Mouse (Mus musculus) cortical plate, adult 2 months (tissue): ENCODE data around the gene Prkch. TPM values are rescaled to one million over a fixed set of nuclear protein-coding genes. Genes with fewer than 3 reads are reported as not detected.

ENCODE experiments used
- H3K27ac ChIP-seq: fragments of 200-500 bp; 2 replicates; pipeline ENCODE4 v1.5.1; 2012; ENCODE audit warnings: low read length, control low read depth, inconsistent platforms; ENCODE audit not compliant: insufficient read depth
- H3K4me1 ChIP-seq: fragments of 200-500 bp; 2 replicates; pipeline ENCODE4 v1.6.1; 2011; ENCODE audit warnings: low read length; ENCODE audit not compliant: control insufficient read depth, insufficient read depth
- H3K4me3 ChIP-seq: fragments of 200-500 bp; 2 replicates; pipeline ENCODE4 v1.5.1; 2011; ENCODE audit warnings: mild to moderate bottlenecking, low read length, control low read depth; ENCODE audit not compliant: insufficient read depth
- CTCF ChIP-seq: fragments of 200-500 bp; IDR thresholded peaks from 2 replicates; pipeline ENCODE4 v1.5.1; 2011; ENCODE audit warnings: mild to moderate bottlenecking, control low read depth, low read length; ENCODE audit not compliant: insufficient read depth; ENCODE audit errors: extremely low read depth
- POLR2A ChIP-seq: fragments of 200-500 bp; IDR thresholded peaks from 2 replicates; pipeline ENCODE4 v1.6.1; 2011; ENCODE audit warnings: mild to moderate bottlenecking, low read length, control low read depth; ENCODE audit not compliant: insufficient read depth; ENCODE audit errors: extremely low read depth
- polyA plus RNA-seq: library from polyadenylated mRNA; depleted of rRNA; stranded (reverse); fragments of >200 nt; gene quantifications from 2 replicates; pipeline ENCODE4 v1.2.3, GENCODE M21; 2012

The Prkch gene
- polyA plus RNA-seq, 1 experiment = 5.3 TPM

- peaks cover 2% of the 10 kb centered on the region for H3K4me1 ChIP-seq
Measured at GRCm38 (mm10) chr12:73594177-73594745, 9.7 kb downstream of the Prkch start.

GRCm38 (mm10) chr12:73595226-73595625 lies 10.6 kb downstream of the Prkch start:
- Histone ChIP-seq H3K4me1 (peaks cover 2% of the 10 kb centered on the region), H3K4me3 (no peak overlapping the region), H3K27ac (no peak overlapping the region)
- TF ChIP-seq CTCF = no peak
- no peak for TF ChIP-seq POLR2A

More at GRCm38 (mm10) chr12:73594177-73594745, 9.7 kb downstream of the Prkch start:
- no peak for TF ChIP-seq POLR2A
- TF ChIP-seq CTCF = no peak
- no peak overlapping the region for H3K4me3 ChIP-seq
- no peak overlapping the region for H3K27ac ChIP-seq

GRCm38 (mm10) chr12:73598241-73598640 lies 13.6 kb downstream of the Prkch start:
- Histone ChIP-seq H3K27ac (no peak overlapping the region), H3K4me1 (peaks cover 2% of the 10 kb centered on the region), H3K4me3 (no peak overlapping the region)
- TF ChIP-seq POLR2A (no peak), CTCF (no peak)

GRCm38 (mm10) chr12:73600457-73600856 lies 15.9 kb downstream of the Prkch start:
- Histone ChIP-seq H3K27ac (no peak overlapping the region), H3K4me1 (no peaks in the 10 kb centered on the region), H3K4me3 (no peak overlapping the region)
- TF ChIP-seq CTCF = no peak
- no peak for TF ChIP-seq POLR2A

- Histone ChIP-seq H3K4me3 (no peak overlapping the region), H3K4me1 (no peaks in the 10 kb centered on the region), H3K27ac (no peak overlapping the region)
- no peak for TF ChIP-seq CTCF
- TF ChIP-seq POLR2A = no peak
Measured at GRCm38 (mm10) chr12:73602974-73603373, 18.4 kb downstream of the Prkch start.

- Histone ChIP-seq H3K4me3 (no peak overlapping the region), H3K27ac (no peak overlapping the region), H3K4me1 (no peaks in the 10 kb centered on the region)
- no peak for TF ChIP-seq CTCF
- TF ChIP-seq POLR2A = no peak
Measured at GRCm38 (mm10) chr12:73603653-73604052, 19.1 kb downstream of the Prkch start.

- no peak overlapping the region for H3K27ac ChIP-seq
- no peaks in the 10 kb centered on the region for H3K4me1 ChIP-seq
- no peak overlapping the region for H3K4me3 ChIP-seq
- TF ChIP-seq CTCF (no peak), POLR2A (no peak)
Measured at GRCm38 (mm10) chr12:73604762-73605161, 20.2 kb downstream of the Prkch start.

- Histone ChIP-seq H3K4me3 (no peak overlapping the region), H3K27ac (no peak overlapping the region), H3K4me1 (no peaks in the 10 kb centered on the region)
- no peak for TF ChIP-seq POLR2A
- no peak for TF ChIP-seq CTCF
Measured at GRCm38 (mm10) chr12:73605174-73605573, 20.6 kb downstream of the Prkch start.

GRCm38 (mm10) chr12:73607381-73608064 lies 22.9 kb downstream of the Prkch start:
- 0 out of 2 replicates have a peak overlapping the region, but pooled peaks have one; percentile 40 for H3K27ac ChIP-seq
- no peak overlapping the region for H3K4me3 ChIP-seq
- H3K4me1 ChIP-seq = no peaks in the 10 kb centered on the region
- no peak for TF ChIP-seq CTCF
- no peak for TF ChIP-seq POLR2A

- no peak overlapping the region for H3K27ac ChIP-seq
- H3K4me1 ChIP-seq = no peaks in the 10 kb centered on the region
- TF ChIP-seq CTCF (no peak), POLR2A (no peak)
- H3K4me3 ChIP-seq = no peak overlapping the region
Measured at GRCm38 (mm10) chr12:73608065-73608397, 23.4 kb downstream of the Prkch start.
